Mouse (Mus musculus) kidney, postnatal 10 days (tissue): ENCODE results near the gene Rnf167.

Experiments used
- DNase-seq: peaks from one replicate; pipeline ENCODE4 v3.0.0; 2021; ENCODE audit warnings: mixed read lengths

Rnf167 gene

DNA sequence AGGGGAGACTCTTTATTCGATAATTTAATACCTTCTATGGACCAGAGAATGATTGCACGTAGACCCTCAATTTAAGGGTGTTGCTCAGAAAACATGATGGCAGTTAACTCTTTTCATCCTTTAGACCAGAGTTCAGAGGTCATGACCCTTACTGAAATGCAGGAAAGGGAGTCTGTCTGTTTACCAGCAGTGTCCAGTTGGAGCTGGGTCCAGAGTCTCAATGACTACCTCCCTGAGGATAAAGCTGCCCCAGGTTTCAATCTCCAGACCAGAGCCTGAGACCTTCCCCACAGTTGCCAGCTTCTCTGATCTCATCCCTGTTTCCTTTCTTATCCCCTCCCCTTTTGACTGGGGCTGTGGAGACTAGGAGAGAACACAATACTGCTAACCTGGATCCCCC, 31.5 kb downstream of the Rnf167 start:
- peak; percentile 6 for DNase-seq

DNA sequence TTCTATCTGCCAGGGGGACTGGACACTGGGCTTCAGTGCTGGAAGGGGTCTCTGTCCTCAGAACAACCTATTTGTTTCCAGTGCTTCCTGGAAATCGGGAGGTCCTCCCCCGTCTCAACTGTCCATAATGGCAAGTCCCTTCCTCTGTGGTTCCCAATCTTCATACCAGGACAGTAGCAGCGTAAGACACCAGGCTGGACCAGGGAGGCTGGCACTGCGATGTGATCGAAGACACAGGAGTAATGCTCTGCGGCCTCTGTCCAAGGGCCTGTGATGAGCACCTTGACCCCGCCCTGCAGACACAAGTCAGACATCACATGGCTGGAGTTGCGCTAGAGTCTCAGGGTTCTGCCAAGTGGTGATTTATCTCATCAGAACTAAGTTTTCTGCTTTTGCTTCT, 32.3 kb downstream of the Rnf167 start:
- peak; percentile 9 for DNase-seq

DNA sequence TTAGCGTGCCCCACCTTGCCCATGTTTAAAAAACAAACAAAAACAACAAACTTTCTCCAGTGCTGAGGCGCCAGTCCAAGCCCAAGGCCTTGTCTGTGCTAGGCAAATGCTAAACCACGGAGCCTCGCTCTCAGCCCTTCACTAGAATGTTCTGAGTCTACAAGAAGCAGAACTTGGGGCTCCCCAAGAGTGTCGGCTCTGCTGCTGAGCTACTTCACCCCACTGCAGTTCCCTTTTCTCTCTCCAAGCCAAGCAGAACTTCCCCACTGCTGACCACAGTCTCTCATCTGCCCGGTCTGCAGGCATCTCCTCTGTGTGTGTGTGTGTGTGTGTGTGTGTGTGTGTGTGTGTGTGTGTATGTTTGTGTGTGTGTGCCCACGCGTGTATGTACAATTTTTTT, 32.9 kb downstream of the Rnf167 start:
- no peak for DNase-seq

DNA sequence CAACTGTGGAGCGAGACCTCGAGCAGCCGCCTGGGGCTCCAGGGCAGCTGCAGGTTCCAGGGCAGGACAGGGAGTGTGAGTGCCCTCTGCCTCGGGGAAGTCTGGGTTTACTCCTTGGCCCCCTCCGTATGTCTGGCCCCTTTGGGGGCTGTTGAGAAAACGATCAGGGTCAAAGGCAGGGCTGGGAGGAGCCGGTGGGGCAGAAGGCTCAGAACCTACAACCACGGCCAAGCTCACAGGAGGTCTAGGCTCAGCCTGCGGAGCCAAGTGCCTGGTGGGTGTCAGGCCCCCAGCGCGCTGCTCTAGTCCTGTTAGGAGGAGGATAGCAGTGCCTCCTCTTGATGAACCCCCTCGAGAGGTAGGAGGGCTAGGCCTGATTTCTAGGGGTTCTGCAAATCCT, 34.1 kb downstream of the Rnf167 start:
- DNase-seq = peak; percentile 6

DNA sequence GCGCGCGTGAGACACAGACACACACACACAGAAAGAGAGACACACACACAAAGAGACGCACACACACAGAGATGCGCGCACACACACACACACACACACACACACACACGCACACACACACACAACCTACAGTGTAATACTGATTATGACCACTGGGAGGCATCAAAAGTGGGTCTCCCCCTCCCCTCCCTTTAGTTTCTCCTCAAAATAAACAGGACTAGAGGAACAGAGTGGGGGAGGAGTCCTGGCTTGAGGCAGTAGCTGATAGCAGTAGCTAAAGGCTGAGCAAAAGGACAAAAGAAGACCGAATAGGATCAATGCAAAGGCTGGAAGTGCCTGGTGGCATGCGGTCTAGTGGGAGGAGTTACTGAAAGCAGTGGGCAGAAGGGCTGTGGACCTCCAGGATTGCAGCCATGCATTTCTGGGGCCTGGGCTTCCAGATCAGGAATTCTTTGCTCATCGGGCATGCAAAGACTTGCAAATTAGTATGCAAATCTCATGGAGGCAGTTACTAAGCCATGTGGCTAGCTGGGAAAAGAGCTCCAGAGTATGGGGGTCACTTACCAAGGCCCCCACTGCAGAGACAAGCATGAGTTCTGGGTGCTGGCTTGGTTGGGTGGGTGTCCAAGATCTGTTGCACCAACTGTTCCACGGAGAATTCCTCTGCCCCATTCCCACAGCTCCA, 35.0 kb downstream of the Rnf167 start:
- peak; percentile 47 for DNase-seq

DNA sequence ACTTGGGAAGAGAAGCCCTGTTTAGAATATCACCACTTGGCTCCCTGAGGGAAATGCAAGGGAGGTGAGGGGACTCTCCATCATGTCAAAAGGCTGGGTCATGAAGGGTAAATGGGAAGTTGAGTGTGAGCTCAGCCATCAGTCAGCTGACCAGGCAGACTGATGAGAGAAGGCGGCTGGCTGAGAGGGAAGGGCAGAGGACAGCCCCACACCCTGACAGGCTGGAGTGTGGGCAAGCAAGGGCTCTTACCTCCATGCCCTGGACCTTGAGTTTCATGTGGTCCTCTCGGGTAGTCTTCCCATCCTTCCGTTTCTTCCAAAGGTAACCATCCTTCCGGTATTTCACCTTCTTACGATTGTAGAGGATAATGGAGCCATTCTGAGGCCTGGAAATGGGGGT, 36.6 kb downstream of the Rnf167 start:
- DNase-seq = peak; percentile 7

DNA sequence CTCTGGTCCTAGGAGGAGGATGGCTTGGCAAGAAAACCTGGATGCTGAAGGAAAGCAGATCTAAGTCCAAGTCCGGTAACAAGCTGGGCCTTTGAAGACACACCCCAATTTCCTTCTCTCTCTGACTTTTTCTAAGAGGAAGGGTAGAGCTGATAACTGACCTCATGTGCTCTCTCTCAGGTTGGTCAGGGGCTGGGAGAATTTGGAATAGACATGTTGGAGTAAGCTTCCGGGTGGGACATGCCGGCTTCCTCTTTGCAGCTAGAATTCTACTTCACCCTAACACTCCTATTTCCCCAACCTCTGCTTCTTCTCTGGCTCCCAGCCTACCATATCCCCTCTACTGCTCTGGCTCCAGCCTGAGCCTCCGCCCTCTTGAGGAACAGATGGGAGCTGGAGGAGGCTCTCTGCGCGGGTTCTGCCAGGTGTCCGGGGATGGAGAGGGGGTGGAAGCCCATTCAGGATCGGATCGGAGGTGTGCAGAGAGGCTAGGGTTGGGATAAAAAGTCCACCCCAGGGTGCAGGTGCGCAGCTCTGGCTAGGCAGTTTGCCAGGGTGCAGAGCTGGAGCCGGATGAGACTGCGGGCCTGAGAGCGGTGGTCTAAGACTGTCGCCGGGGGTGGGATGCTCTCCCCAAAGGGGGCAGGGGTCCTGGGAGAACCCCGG, 40.0 kb downstream of the Rnf167 start:
- DNase-seq = peak; percentile 61

DNA sequence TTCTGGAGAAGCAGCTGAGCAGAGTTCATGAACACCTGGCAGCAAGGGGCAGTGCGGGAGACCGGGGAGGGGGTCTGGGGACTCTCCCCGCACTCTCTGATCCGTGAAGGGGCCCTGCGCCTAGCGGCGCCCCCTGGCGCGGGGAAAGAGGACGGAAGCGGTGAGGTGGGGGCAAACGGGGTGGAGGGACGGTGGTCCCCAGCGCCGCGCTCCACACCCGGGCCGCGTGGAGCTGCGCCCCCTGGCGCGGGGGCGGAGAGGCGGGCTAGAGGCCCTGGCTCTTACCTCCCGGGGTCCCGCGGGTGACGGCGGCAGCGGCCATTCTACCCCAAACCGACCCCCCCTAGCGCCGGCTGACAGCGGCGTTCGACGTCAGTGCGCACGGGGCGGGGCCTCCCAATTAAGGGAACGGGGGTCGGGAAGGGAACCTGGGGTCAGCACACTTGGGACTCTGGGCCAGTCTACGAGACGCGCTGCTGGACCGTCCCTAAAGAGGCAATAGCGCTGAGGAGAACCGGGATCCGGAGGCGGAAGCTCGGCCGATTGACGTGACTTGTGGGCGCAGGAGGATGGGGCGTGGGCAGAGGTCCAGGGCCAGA, 40.7 kb downstream of the Rnf167 start, which contains the start of gene Camta2:
Gene Camta2 (minus strand): TSS at position 505 of the 599 bp plus-strand sequence.
- DNase-seq = peak; percentile 96

DNA sequence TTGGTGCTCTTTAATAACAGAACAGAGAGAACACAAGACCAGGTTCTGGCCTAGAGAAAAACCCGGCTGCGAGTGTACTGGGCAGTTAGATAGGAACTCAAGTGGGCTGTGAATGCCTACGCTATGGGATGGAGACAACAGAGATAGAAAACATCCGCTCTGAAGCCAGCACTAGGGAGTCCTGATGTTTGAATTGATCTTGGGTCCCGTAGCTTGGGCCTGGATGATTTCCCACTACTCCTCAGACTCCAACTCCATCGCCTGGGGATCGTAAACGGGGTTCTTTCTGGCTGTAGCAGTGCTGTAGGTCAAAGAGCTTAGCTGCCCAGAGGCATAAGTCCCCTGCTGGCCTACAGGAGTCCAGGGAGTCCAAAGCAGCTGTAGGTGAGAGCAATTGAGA, 41.3 kb downstream of the Rnf167 start:
- DNase-seq = no peak

DNA sequence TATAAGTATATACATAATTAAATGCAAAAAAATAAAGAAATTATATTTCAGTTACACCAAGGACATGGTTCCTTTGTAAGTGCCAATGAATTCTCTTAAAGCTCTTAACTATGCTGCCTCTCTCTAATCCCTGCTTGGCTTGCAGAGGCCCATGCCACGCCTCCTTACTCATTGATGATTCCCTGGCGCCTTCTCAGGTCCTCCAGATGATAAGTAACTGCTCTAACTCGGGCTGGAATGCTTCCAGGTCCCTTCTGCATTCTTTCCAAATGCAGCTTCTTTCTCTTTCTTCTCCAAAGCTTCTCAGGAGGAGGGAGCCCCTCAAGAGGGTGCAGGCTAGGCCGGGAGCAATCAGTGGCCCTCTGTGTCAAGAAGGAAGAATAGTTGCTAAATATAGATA, 42.5 kb downstream of the Rnf167 start:
- peak; percentile 57 for DNase-seq

DNA sequence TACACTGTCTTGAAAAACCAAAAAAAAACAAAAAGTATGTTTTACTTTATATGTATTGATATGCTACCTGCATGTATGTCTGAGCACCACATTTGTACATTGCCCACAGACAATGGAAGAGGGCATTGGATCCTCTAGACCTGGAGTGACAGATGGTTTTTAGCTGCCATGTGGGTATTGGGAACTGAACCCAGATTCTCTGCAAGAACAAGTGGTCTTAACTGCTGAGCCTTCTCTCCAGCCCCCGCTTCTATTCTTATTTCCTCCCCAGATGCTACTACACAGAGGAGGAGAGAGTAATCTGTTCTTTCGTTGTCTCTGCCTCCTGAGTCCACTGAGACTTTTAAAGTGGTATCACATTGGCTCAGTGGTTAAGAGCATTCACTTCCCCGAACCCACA, 46.5 kb downstream of the Rnf167 start:
- no peak for DNase-seq

DNA sequence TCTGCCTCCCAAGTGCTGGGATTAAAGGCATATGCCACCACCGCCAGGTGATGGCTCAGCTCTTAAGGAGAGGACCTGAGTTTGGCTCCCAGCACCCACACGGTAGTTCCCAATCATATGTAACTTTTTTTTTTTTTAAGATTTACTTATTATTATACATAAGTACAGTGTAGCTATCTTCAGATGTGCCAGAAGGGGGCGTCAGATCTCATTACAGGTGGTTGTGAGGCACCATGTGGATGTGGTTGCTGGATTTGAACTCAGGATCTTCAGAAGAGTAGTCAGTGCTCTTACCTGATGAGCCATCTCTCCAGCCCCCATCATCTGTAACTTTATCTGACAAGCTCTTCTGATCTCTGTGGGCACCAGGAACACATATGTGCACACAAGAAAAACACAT, 50.3 kb downstream of the Rnf167 start:
- no peak for DNase-seq

DNA sequence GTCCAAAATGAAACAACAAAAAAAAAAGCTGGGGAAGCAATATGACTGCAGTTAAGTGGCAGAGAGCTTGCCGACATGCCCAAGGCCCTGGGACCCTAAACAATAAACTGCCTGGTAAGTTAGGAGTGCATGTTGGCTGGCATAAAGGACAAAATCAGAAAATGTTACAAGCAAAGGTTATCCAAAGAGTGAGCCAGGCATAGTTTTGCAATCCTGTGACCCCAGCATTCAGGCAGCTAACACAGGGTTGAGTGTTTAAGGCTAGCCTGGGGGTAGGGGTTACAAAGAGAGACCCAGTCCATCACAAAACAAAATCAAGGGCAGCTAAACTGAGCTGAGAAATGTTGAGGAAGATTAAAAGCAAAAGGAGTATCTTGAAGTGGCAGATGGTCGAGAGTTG, 52.0 kb downstream of the Rnf167 start:
- no peak for DNase-seq

DNA sequence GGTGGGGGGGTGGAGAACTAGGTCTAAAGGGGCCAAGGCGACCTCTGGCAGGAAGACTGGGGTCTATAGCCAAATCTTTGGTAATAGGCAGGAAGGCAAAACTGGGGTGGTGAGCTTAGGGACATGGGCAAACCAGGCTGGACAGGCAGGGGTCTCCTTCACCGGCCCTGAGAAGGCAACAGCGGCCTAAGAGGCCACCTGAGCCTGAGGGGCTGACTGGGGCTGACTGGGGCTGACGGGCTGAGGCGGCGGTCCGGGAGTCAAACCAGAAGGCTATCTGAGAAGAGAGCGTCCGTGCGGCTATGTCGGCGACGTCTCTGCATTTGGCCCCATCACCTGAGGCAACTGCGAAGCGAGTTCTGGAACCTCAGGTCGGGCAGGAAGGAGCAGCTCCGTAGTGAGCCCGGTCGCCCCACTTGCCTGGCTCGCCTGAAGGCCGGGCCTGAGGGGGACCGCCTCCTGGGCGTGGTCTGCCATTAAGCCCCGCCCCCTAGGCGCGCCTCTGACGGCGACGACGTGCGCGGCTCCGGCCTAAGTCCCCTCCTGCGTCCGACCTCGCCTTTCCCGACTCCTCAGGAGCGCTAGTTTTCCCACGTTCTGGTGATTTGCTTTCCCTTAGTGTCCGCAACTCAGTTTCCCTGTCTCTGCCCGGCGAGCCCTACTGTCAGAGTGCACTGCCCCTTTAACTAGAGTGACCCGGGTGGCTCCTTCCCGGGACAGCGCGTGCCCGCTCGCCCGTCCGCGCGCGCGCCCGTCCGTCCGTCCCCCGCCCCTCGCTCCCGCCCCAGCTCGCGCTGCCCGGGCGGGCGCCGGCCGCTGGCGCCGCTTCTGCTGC, 52.9 kb downstream of the Rnf167 start, which contains the start of the genes Inca1 and Kif1c:
Gene Inca1 (minus strand): TSS at position 434 of the 835 bp plus-strand sequence.
Gene Kif1c (plus strand): TSS at position 827 of the 835 bp plus-strand sequence.
- DNase-seq = peak; percentile 97

DNA sequence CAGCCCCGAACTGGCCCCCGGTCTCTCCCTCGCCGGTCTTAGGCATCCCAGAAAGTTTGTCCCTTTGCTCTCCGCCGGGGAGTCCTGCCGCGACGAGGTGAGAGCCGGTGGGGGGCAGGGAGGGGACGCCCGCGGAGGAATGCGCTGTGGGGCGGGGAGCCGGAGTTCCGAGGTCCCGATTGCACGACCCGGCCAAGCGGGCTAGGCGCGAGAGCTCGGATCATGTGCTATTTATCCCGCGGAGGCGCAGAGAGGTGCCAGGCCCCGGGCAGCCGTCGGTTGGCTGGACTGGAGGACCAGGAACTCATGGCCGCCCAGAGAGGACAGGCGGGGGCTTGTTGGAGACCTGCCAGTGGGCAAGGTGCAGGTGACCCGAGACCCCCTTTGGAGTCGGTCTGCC, 53.6 kb downstream of the Rnf167 start:
- peak; percentile 86 for DNase-seq
